Comparison of ENCODE assay signal across 19 mouse cellular contexts in the genomic region with DNA sequence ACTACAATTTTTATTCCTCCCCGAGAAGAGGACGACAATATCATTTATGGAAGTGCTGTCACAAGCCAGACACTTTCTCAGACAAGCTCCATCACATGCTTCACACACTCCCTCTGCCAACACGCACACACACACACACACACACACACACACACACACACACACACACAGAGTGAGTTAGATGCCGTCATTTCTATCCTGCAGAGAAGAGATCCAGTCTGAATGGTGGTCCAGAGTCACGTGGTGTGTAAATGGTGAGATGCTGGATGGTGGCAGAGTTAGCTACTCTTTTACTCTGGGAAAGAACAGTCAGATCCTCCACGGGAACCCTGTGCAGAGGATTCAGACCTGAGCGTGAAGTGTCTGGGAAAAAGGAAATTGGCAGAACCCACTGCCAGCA.
A peak's percentile ranks its signal among the peaks of the same experiment; 100 is the strongest.
DNase-seq lines count a peak whose midpoint lies in the region; ATAC-seq and TF ChIP-seq lines count a peak whose summit lies in the region.
"Had no signal": no experiment of that assay in that cellular context is flagged by ENCODE, and none has a peak within 500 bp of the region (broad histone marks: within the 10 kb centered on the region; RNA-seq: fewer than 3 reads in every experiment).

No protein-coding gene starts in this region.

- no peak overlapping the region for H3K27ac ChIP-seq in forebrain, embryonic 15.5 days (replicated peaks)
- H3K27ac ChIP-seq in forebrain, embryonic 13.5 days = no peak overlapping the region
- H3K27ac ChIP-seq in forebrain, postnatal 0 days (ENCODE audit: low read depth, low read length) = no peak overlapping the region
- no peak overlapping the region for H3K27ac ChIP-seq in forebrain, embryonic 11.5 days (ENCODE audit: low read depth, low read length)
- H3K27ac ChIP-seq: embryonic facial prominence, embryonic 13.5 days; embryonic facial prominence, embryonic 15.5 days had no signal

- H3K9me3 ChIP-seq in forebrain, embryonic 15.5 days = no peaks in the 10 kb centered on the region
- no peaks in the 10 kb centered on the region for H3K9me3 ChIP-seq in forebrain, embryonic 13.5 days (replicated peaks)
- H3K9me3 ChIP-seq in forebrain, postnatal 0 days (ENCODE audit: low read length) = no peaks in the 10 kb centered on the region
- H3K9me3 ChIP-seq in forebrain, embryonic 11.5 days (ENCODE audit: control insufficient read depth, low read length) = no peaks in the 10 kb centered on the region
- H3K9me3 ChIP-seq: embryonic facial prominence, embryonic 13.5 days; embryonic facial prominence, embryonic 15.5 days had no signal

- H3K4me1 ChIP-seq in forebrain, embryonic 15.5 days = peaks cover 6% of the 10 kb centered on the region; the same call in 1 of the 2 replicates
- H3K4me1 ChIP-seq in forebrain, embryonic 13.5 days = peaks cover 5% of the 10 kb centered on the region
- peaks cover 3% of the 10 kb centered on the region; the same call in 1 of the 2 replicates for H3K4me1 ChIP-seq in forebrain, postnatal 0 days (ENCODE audit: insufficient read depth)
- H3K4me1 ChIP-seq in forebrain, embryonic 11.5 days (replicated peaks; ENCODE audit: control insufficient read depth, insufficient read depth, low read length) = 0 out of 2 replicates have a peak, but pooled peaks cover under 1% of the 10 kb centered on the region
- H3K4me1 ChIP-seq: embryonic facial prominence, embryonic 13.5 days; embryonic facial prominence, embryonic 15.5 days had no signal

- WGBS in forebrain, embryonic 15.5 days = 60% methylated on average over 7 of the region's 7 CpGs
- WGBS in forebrain, embryonic 13.5 days = 76% methylated on average over 7 of the region's 7 CpGs
- 57% methylated on average over 7 of the region's 7 CpGs for WGBS in forebrain, postnatal 0 days
- WGBS in forebrain, embryonic 11.5 days = 89% methylated on average over 7 of the region's 7 CpGs

- H3K27me3 ChIP-seq in forebrain, embryonic 15.5 days = no peaks in the 10 kb centered on the region
- no peaks in the 10 kb centered on the region for H3K27me3 ChIP-seq in forebrain, embryonic 13.5 days
- H3K27me3 ChIP-seq in forebrain, postnatal 0 days (ENCODE audit: insufficient read depth, low read length) = no peaks in the 10 kb centered on the region
- no peaks in the 10 kb centered on the region for H3K27me3 ChIP-seq in forebrain, embryonic 11.5 days (ENCODE audit: control insufficient read depth, insufficient read depth, low read length)
- H3K27me3 ChIP-seq: embryonic facial prominence, embryonic 13.5 days; embryonic facial prominence, embryonic 15.5 days had no signal

- ATAC-seq in forebrain, embryonic 15.5 days (replicated peaks) = 0 out of 2 replicates have a peak, but pooled peaks have one; percentile 38
- no peak for ATAC-seq in forebrain, embryonic 13.5 days
- peak; percentile 64 for ATAC-seq in forebrain, postnatal 0 days
- ATAC-seq in forebrain, embryonic 11.5 days (replicated peaks; ENCODE audit: low FRiP score) = no peak
- ATAC-seq: activated CD4-positive, CD25-positive, alpha-beta regulatory T cell, adult 4 months had no signal

- no peak for TF ChIP-seq CTCF in forebrain, postnatal 0 days (IDR thresholded peaks at IDR 0.05; ENCODE audit: low read depth)
- TF ChIP-seq CTCF in brain, embryonic 14.5 days (IDR thresholded peaks at IDR 0.05; ENCODE audit: borderline replicate concordance, extremely low read depth, insufficient read depth, insufficient read length) = no peak

- TF ChIP-seq POLR2A in brain, embryonic 14.5 days (IDR thresholded peaks at IDR 0.05; ENCODE audit: borderline replicate concordance, extremely low read depth, insufficient read depth, insufficient read length, poor library complexity, severe bottlenecking) = no peak

- peak; percentile 47 for DNase-seq in forebrain, postnatal 0 days
- no peak for DNase-seq in forebrain, embryonic 11.5 days (ENCODE audit: low spot score)
- peak; percentile 56 for DNase-seq in brain, embryonic 14.5 days (ENCODE audit: low read depth)
- no peak for DNase-seq in T-cell, adult 2 months (ENCODE audit: low spot score)
- DNase-seq: adrenal gland, adult 8-10 months; adrenal gland, postnatal 14 days; adrenal gland, postnatal 36 days; cerebellum, adult 11 months; cerebellum, adult 18-20 months; cerebellum, adult 8-10 months; cerebellum, adult 9-11 months; cerebellum, postnatal 36 days; embryo, embryonic 11 days had no signal

- no peak overlapping the region for H3K4me3 ChIP-seq in forebrain, embryonic 15.5 days
- no peak overlapping the region for H3K4me3 ChIP-seq in forebrain, embryonic 13.5 days
- no peak overlapping the region for H3K4me3 ChIP-seq in forebrain, postnatal 0 days (ENCODE audit: low read depth, low read length)
- no peak overlapping the region for H3K4me3 ChIP-seq in forebrain, embryonic 11.5 days (ENCODE audit: low read depth, low read length)
- H3K4me3 ChIP-seq: embryonic facial prominence, embryonic 13.5 days; embryonic facial prominence, embryonic 15.5 days; erythroblast, embryonic 14.5 days had no signal

- H3K4me2 ChIP-seq in forebrain, embryonic 15.5 days (replicated peaks) = no peak overlapping the region
- no peak overlapping the region for H3K4me2 ChIP-seq in forebrain, embryonic 13.5 days
- H3K4me2 ChIP-seq in forebrain, postnatal 0 days (ENCODE audit: low read depth) = no peak overlapping the region
- H3K4me2 ChIP-seq in forebrain, embryonic 11.5 days (ENCODE audit: low read depth, low read length, severe bottlenecking) = no peak overlapping the region
- H3K4me2 ChIP-seq: embryonic facial prominence, embryonic 13.5 days; embryonic facial prominence, embryonic 15.5 days had no signal

- H3K9ac ChIP-seq in forebrain, embryonic 15.5 days (replicated peaks) = no peak overlapping the region
- H3K9ac ChIP-seq in forebrain, embryonic 13.5 days = no peak overlapping the region
- H3K9ac ChIP-seq in forebrain, postnatal 0 days = no peak overlapping the region
- H3K9ac ChIP-seq in forebrain, embryonic 11.5 days (ENCODE audit: low read length) = no peak overlapping the region
- H3K9ac ChIP-seq: embryonic facial prominence, embryonic 13.5 days; embryonic facial prominence, embryonic 15.5 days had no signal

- no peaks in the 10 kb centered on the region for H3K36me3 ChIP-seq in forebrain, embryonic 15.5 days
- no peaks in the 10 kb centered on the region for H3K36me3 ChIP-seq in forebrain, embryonic 13.5 days (ENCODE audit: poor library complexity, severe bottlenecking)
- H3K36me3 ChIP-seq in forebrain, postnatal 0 days (ENCODE audit: insufficient read depth) = no peaks in the 10 kb centered on the region
- no peaks in the 10 kb centered on the region for H3K36me3 ChIP-seq in forebrain, embryonic 11.5 days (ENCODE audit: control insufficient read depth, insufficient read depth, low read length)
- H3K36me3 ChIP-seq: embryonic facial prominence, embryonic 13.5 days; embryonic facial prominence, embryonic 15.5 days had no signal

Comparison
In these comparisons a context has a peak if more than half of its experiments do, and no peak if none do; other contexts are left out.
1. ATAC-seq: peak in forebrain, embryonic 15.5 days (single experiment) and forebrain, postnatal 0 days (single experiment); none in forebrain, embryonic 13.5 days (single experiment) and forebrain, embryonic 11.5 days (single experiment).
2. DNase-seq: peak in forebrain, postnatal 0 days (single experiment) and brain, embryonic 14.5 days (single experiment); none in forebrain, embryonic 11.5 days (single experiment) and T-cell, adult 2 months (single experiment).